Mouse (Mus musculus) hindbrain, embryonic 13.5 days (tissue): ENCODE measurements around the gene Gpr141. TPM values are rescaled to one million over a fixed set of nuclear protein-coding genes. Genes with fewer than 3 reads are reported as not detected.

Experiments used
- ATAC-seq: fragments of 200-750 bp; cut with Nextera tagmentation; 2 replicates; pipeline ENCODE4 v1.8.0; 2017; ENCODE audit warnings: moderate TSS enrichment; ENCODE audit not compliant: low FRiP score
- H3K27ac ChIP-seq: fragments of 300-500 bp; sonication (generic); 2 replicates; pipeline ENCODE4 v1.5.1; 2015; ENCODE audit warnings: inconsistent platforms, mild to moderate bottlenecking, moderate library complexity
- H3K27me3 ChIP-seq: fragments of 300-500 bp; sonication (generic); 2 replicates; pipeline ENCODE4 v1.6.1; 2015; ENCODE audit warnings: mild to moderate bottlenecking, inconsistent platforms
- H3K36me3 ChIP-seq: fragments of 300-500 bp; sonication (generic); 2 replicates; pipeline ENCODE4 v1.6.1; 2015; ENCODE audit warnings: mild to moderate bottlenecking, inconsistent platforms
- H3K4me1 ChIP-seq: fragments of 300-500 bp; sonication (generic); replicated peaks from 2 replicates; pipeline ENCODE4 v1.6.1; 2015; ENCODE audit warnings: inconsistent platforms
- H3K4me2 ChIP-seq: fragments of 300-500 bp; sonication (generic); 2 replicates; pipeline ENCODE4 v1.6.1; 2015; ENCODE audit warnings: inconsistent platforms, mild to moderate bottlenecking, moderate library complexity
- H3K4me3 ChIP-seq: fragments of 300-500 bp; sonication (generic); 2 replicates; pipeline ENCODE4 v1.5.1; 2015; ENCODE audit warnings: mild to moderate bottlenecking, inconsistent platforms
- H3K9ac ChIP-seq: fragments of 300-500 bp; sonication (generic); 2 replicates; pipeline ENCODE4 v1.6.1; 2015; ENCODE audit warnings: mild to moderate bottlenecking, inconsistent platforms
- H3K9me3 ChIP-seq: fragments of 300-500 bp; sonication (generic); 2 replicates; pipeline ENCODE4 v1.6.1; 2016; ENCODE audit warnings: inconsistent platforms
- WGBS: fragments of 180-500 bp; shearing (Covaris S2); methylation state at CpG from one replicate; pipeline ENCODE4 v1.1.7; 2015; 5-methylcytosine and 5-hydroxymethylcytosine counted together
- polyA plus RNA-seq: library from polyadenylated mRNA; unstranded; fragments of >200 nt; fragmentation: Nextera tagmentation; extraction: Ambion mirVana; gene quantifications from 2 replicates; pipeline ENCODE4 v1.2.1, GENCODE M21; 2015

Gene Gpr141
- polyA plus RNA-seq = 0.10 TPM in 1 of 2 replicates, not detected in the other

- Histone ChIP-seq H3K4me1 (no peaks in the 10 kb centered on the region), H3K36me3 (no peaks in the 10 kb centered on the region), H3K27ac (no peak within 1 kb of the TSS), H3K4me3 (no peak within 1 kb of the TSS), H3K9ac (no peak within 1 kb of the TSS), H3K27me3 (no peaks in the 10 kb centered on the region), H3K9me3 (no peaks in the 10 kb centered on the region), H3K4me2 (no peak within 1 kb of the TSS)
- WGBS = 64% methylated on average over 3 of the region's 3 CpGs
- ATAC-seq = no peak
Observed at GRCm38 (mm10) chr13:19824071-19824470, at the start of gene Gpr141. TSS of gene Gpr141 (minus strand) at chr13:19824257.

DNA sequence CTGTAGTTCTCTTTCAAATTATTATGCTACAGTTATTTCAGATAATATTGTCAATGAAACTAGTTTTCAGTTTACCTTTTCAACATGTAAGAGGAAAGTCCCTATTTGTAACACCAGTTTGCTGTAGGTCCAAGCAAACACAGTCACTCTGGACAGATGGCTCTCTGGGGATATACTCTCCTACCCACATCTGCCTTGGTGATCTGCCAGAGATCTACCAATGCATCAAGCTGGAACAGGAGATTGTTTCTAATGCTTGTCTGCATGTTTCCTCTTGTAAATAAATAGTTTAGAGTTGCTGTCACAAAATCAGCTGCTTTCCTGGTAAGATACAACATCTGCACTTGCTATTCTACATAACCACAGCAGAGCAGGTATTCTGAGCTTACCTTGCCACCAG lies 40.2 kb upstream of the Gpr141 start:
- ATAC-seq = no peak
- H3K9ac ChIP-seq = no peak overlapping the region
- no peak overlapping the region for H3K27ac ChIP-seq
- H3K36me3 ChIP-seq = no peaks in the 10 kb centered on the region
- no peak overlapping the region for H3K4me3 ChIP-seq
- no peaks in the 10 kb centered on the region for H3K9me3 ChIP-seq
- 0 out of 2 replicates have a peak, but pooled peaks cover 4% of the 10 kb centered on the region for H3K4me1 ChIP-seq
- H3K27me3 ChIP-seq = peaks cover 35% of the 10 kb centered on the region
- no peak overlapping the region for H3K4me2 ChIP-seq

DNA sequence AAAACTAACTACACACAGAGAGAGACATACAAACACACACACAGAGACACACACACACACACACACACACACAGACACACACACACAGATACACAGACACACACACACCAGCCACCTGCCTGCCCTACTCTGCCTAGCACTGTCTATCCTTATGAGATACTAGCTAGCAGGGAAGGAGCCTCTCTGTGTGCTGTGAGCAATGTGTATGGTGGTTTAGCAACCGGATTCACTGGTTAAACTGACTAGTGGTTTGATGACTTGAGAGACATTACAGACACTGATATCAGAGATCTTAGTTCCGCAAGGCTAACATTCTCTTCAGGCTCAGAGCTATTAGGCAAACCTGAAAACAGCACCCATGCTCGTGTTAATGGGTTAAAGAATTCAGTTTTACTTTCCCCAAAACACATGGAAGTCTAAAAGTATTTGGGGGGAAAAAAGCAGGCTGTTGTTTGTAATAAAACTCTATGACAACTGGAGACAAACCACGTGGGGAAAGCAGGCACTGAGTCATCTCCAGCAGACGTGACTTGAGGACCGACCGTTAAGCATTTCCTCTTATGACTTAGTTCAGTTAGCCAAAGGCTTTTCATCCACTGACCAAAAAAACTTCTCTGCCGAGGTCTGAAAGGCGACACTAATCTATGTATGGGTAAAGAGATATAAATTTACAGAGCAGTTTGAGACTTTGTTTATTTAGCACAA lies 30.7 kb upstream of the Gpr141 start:
- ATAC-seq = no peak
- H3K4me3 ChIP-seq = no peak overlapping the region
- H3K4me2 ChIP-seq = no peak overlapping the region
- peaks cover 3% of the 10 kb centered on the region for H3K9me3 ChIP-seq
- H3K36me3 ChIP-seq = no peaks in the 10 kb centered on the region
- no peak overlapping the region for H3K27ac ChIP-seq
- H3K27me3 ChIP-seq = peaks cover 27% of the 10 kb centered on the region
- H3K9ac ChIP-seq = no peak overlapping the region
- no peaks in the 10 kb centered on the region for H3K4me1 ChIP-seq
- WGBS = 84% methylated on average over 9 of the region's 9 CpGs

- peaks cover 3% of the 10 kb centered on the region for H3K9me3 ChIP-seq
- no peak overlapping the region for H3K4me3 ChIP-seq
- no peaks in the 10 kb centered on the region for H3K4me1 ChIP-seq
- H3K9ac ChIP-seq = no peak overlapping the region
- peaks cover 27% of the 10 kb centered on the region for H3K27me3 ChIP-seq
- no peak for ATAC-seq
- H3K4me2 ChIP-seq = no peak overlapping the region
- no peak overlapping the region for H3K27ac ChIP-seq
- H3K36me3 ChIP-seq = no peaks in the 10 kb centered on the region
- WGBS = 87% methylated on average over 2 of the region's 2 CpGs
Observed at GRCm38 (mm10) chr13:19854049-19854448, 30.0 kb upstream of the Gpr141 start.

DNA sequence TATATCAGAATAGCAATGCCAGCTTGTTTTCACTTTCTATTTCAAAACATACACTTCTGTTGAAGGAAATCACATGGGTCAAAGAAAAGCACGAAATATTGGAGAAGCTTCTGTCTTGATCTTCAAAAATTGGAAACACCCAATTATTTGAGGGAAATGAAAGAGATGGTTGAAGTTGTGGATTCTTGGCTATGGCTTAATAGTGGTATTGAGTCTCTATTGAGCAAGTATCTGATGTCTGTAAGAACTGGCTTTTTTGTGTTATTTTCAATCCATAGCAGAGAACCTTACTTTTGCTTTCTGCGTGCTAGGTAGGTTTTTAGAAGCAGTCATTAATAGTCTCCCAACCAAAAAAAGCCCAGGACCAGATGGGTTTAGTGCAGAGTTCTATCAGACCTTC lies 19.4 kb upstream of the Gpr141 start:
- WGBS = 92% methylated on average over 2 of the region's 2 CpGs
- H3K4me3 ChIP-seq = no peak overlapping the region
- no peak overlapping the region for H3K27ac ChIP-seq
- no peak overlapping the region for H3K4me2 ChIP-seq
- H3K36me3 ChIP-seq = no peaks in the 10 kb centered on the region
- H3K27me3 ChIP-seq = no peaks in the 10 kb centered on the region
- H3K9ac ChIP-seq = no peak overlapping the region
- no peaks in the 10 kb centered on the region for H3K4me1 ChIP-seq
- no peak for ATAC-seq
- H3K9me3 ChIP-seq = no peaks in the 10 kb centered on the region

DNA sequence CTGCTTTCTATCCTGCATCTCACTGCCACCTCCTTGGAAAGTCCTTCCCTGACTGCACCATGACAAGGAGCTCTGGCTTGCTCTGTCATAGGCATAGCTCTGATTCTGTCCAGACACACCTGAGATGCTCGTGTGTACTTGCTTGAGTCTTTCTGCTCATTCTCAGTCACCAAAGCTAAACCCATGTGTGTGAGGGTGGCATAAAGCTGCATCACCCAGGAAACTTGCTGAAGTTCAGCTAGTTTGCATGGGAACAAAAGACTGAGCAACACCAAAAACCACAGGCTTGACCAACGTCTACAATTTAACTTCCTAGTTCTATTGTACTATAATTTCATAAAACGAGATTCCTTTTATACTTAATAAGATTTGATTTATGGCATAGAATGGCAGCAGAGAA lies 18.6 kb upstream of the Gpr141 start:
- Histone ChIP-seq H3K36me3 (no peaks in the 10 kb centered on the region), H3K27me3 (no peaks in the 10 kb centered on the region), H3K9ac (no peak overlapping the region), H3K9me3 (no peaks in the 10 kb centered on the region), H3K4me3 (no peak overlapping the region), H3K4me1 (no peaks in the 10 kb centered on the region), H3K4me2 (no peak overlapping the region), H3K27ac (no peak overlapping the region)
- 86% methylated on average over 3 of the region's 3 CpGs for WGBS
- no peak for ATAC-seq

- no peaks in the 10 kb centered on the region for H3K9me3 ChIP-seq
- ATAC-seq = no peak
- 76% methylated on average over 5 of the region's 5 CpGs for WGBS
Observed at GRCm38 (mm10) chr13:19841615-19842014, 17.6 kb upstream of the Gpr141 start.

GRCm38 (mm10) chr13:19840206-19840605 lies 16.1 kb upstream of the Gpr141 start:
- H3K27ac ChIP-seq = no peak overlapping the region
- no peak overlapping the region for H3K4me2 ChIP-seq
- H3K9ac ChIP-seq = no peak overlapping the region
- ATAC-seq = no peak
- no peaks in the 10 kb centered on the region for H3K4me1 ChIP-seq
- H3K9me3 ChIP-seq = no peaks in the 10 kb centered on the region
- H3K36me3 ChIP-seq = no peaks in the 10 kb centered on the region
- no peak overlapping the region for H3K4me3 ChIP-seq
- 79% methylated on average over 1 of the region's 1 CpGs for WGBS
- H3K27me3 ChIP-seq = no peaks in the 10 kb centered on the region

More at GRCm38 (mm10) chr13:19841615-19842014, 17.6 kb upstream of the Gpr141 start:
- no peak overlapping the region for H3K27ac ChIP-seq
- no peak overlapping the region for H3K4me3 ChIP-seq
- no peaks in the 10 kb centered on the region for H3K36me3 ChIP-seq
- no peak overlapping the region for H3K4me2 ChIP-seq
- H3K4me1 ChIP-seq = no peaks in the 10 kb centered on the region
- no peak overlapping the region for H3K9ac ChIP-seq
- H3K27me3 ChIP-seq = no peaks in the 10 kb centered on the region

DNA sequence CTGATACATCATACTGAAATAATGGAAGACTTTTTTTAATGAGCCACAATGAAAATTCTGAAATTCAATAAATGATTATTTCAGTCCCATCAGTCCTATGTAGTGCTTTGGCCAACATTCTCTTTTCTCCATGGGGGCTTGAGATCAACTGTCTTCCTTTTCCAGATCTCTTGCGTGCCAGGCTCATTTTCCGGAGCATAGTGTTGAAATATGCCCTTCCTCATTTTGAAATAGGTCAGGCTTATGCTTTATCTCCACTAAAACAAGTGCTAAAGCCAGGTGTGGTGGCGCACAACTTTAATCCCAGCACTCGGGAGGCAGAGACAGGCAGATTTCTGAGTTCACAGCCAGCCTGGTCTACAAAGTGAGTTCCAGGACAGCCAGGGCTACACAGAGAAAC lies 6.5 kb upstream of the Gpr141 start:
- Histone ChIP-seq H3K27ac (no peak overlapping the region), H3K27me3 (no peaks in the 10 kb centered on the region), H3K4me2 (no peak overlapping the region), H3K9ac (no peak overlapping the region), H3K4me1 (no peaks in the 10 kb centered on the region), H3K36me3 (no peaks in the 10 kb centered on the region), H3K4me3 (no peak overlapping the region), H3K9me3 (0 out of 2 replicates have a peak, but pooled peaks cover 3% of the 10 kb centered on the region)
- 95% methylated on average over 4 of the region's 4 CpGs for WGBS
- ATAC-seq = no peak

GRCm38 (mm10) chr13:19828095-19828494 lies 4.0 kb upstream of the Gpr141 start:
- Histone ChIP-seq H3K9ac (no peak overlapping the region), H3K4me2 (no peak overlapping the region), H3K36me3 (no peaks in the 10 kb centered on the region), H3K4me3 (no peak overlapping the region), H3K27ac (no peak overlapping the region), H3K4me1 (no peaks in the 10 kb centered on the region), H3K9me3 (0 out of 2 replicates have a peak, but pooled peaks cover 3% of the 10 kb centered on the region), H3K27me3 (no peaks in the 10 kb centered on the region)
- WGBS = 84% methylated on average over 2 of the region's 2 CpGs
- ATAC-seq = no peak

DNA sequence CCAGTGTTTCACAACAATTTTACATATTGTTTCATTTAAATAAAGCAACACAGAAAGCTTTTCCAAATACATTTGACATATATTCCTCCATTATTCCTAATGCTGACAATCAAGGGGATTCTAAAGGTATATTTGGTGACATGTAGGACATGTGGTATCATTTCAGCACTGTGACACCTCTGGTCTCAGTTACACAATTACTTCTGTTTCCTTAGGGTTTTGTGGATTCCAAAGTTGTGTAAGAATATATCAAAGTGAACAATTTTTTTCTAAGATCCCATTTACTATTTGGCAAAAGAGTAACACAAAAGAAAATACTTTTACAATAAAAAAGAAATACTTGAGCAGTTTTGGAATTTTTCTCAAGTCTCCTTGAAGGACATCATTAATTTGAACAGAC lies 2.4 kb downstream of the Gpr141 start:
- no peaks in the 10 kb centered on the region for H3K9me3 ChIP-seq

DNA sequence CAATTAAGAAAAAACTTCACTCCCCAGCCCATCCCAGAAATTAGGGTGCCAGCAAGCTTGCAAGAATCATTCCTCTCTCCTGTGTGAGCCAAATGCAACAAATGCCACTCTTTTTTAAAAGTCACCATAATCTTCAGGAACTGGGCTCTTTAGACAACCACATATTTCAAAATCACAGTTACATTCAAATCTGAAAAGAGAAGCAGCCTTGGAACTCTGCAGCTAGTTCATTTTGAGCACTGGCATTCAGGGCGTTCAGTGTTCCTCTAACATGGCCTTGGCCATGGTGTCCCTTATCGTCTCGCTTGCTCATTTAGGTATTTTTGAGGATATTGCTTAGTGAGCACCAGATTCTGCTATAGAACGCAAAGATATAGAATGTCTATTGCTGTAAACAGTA lies 4.1 kb downstream of the Gpr141 start:
- no peak for ATAC-seq
- no peak overlapping the region for H3K4me3 ChIP-seq
- no peaks in the 10 kb centered on the region for H3K36me3 ChIP-seq
- WGBS = 94% methylated on average over 4 of the region's 4 CpGs
- H3K27me3 ChIP-seq = no peaks in the 10 kb centered on the region
- H3K27ac ChIP-seq = no peak overlapping the region
- H3K9ac ChIP-seq = no peak overlapping the region
- H3K4me2 ChIP-seq = no peak overlapping the region
- no peaks in the 10 kb centered on the region for H3K4me1 ChIP-seq
- H3K9me3 ChIP-seq = no peaks in the 10 kb centered on the region

More for the DNA sequence above, 2.4 kb downstream of the Gpr141 start:
- no peak for ATAC-seq
- H3K9ac ChIP-seq = no peak overlapping the region
- no peaks in the 10 kb centered on the region for H3K27me3 ChIP-seq
- no peak overlapping the region for H3K4me3 ChIP-seq
- H3K4me1 ChIP-seq = no peaks in the 10 kb centered on the region
- no peak overlapping the region for H3K4me2 ChIP-seq
- H3K27ac ChIP-seq = no peak overlapping the region
- no peaks in the 10 kb centered on the region for H3K36me3 ChIP-seq

DNA sequence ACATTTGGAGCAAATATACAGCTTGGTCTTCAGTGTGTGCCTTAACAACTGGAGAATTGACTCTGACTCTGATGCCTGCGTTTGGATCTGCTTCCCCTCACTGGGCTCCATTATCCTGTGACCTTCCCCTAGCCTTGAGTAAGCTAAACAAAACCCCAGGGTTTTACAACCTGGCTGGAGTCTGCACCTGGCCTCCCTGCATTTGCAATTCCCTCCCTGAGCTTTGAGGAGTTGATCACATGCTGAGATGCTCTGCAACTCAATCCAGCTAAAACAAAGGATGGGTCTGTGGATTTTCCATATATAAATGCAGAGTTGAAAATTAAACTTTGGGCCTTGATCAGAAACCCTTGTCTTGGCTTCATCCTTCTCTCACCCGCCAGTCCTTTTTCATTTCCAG lies 4.8 kb downstream of the Gpr141 start:
- H3K9me3 ChIP-seq = no peaks in the 10 kb centered on the region
- no peak overlapping the region for H3K4me2 ChIP-seq
- H3K4me3 ChIP-seq = no peak overlapping the region
- no peak overlapping the region for H3K9ac ChIP-seq
- no peaks in the 10 kb centered on the region for H3K27me3 ChIP-seq
- H3K27ac ChIP-seq = no peak overlapping the region
- WGBS = 41% methylated on average over 2 of the region's 2 CpGs
- no peak for ATAC-seq
- no peaks in the 10 kb centered on the region for H3K36me3 ChIP-seq
- no peaks in the 10 kb centered on the region for H3K4me1 ChIP-seq
